ENCODE assay signal across 9 mouse cellular contexts in the genomic region with DNA sequence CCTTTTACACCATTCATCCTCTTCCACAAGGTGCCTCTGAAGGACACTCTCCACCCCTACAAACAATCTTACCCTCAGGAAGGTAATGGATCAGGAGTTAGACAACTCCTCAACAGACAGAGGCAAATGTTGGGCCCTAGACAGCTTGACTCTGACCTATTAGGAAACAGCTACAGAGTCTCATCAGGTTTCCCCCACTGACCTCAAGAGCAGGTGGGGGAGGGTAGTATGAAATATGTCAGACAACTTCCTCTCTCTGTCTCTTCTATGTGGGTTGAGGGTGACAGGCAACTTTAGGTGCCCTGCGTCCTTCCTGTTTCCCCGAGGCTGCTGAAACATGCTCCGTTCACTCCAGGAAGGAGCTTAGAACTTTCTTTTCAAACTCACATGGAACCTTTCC.
DNase-seq lines count a peak whose midpoint lies in the region; ATAC-seq and TF ChIP-seq lines count a peak whose summit lies in the region.
"Had no signal": no experiment of that assay in that cellular context is flagged by ENCODE, and none has a peak within 500 bp of the region (broad histone marks: within the 10 kb centered on the region; RNA-seq: fewer than 3 reads in every experiment).

No protein-coding gene starts in this region.

- DNase-seq in lung, embryonic 14.5 days, result no peak
- no peak for DNase-seq in lung, adult 2 months
- DNase-seq in natural killer cell, adult 2 months (ENCODE audit: low spot score in 2 of 2), result peak; percentile 72 to 75
- no peak for DNase-seq in embryo, embryonic 10.5 days (ENCODE audit: low spot score)
- DNase-seq in layer of hippocampus, postnatal 25 days (ENCODE audit: extremely low spot score in 1 of 2, low spot score in 1 of 2), result no peak
- no peak for DNase-seq in gastrocnemius, postnatal 25 days
- DNase-seq: kidney, adult 2 months had no signal

- H3K36me3 ChIP-seq in lung, embryonic 14.5 days (ENCODE audit: insufficient read depth), result no peaks in the 10 kb centered on the region
- H3K36me3 ChIP-seq: neural tube, embryonic 13.5 days had no signal

- ATAC-seq in lung, embryonic 14.5 days (ENCODE audit: insufficient read depth), result 0 out of 2 replicates have a peak, but pooled peaks have one; percentile 7
- peak; percentile 92 to 94 for ATAC-seq in hematopoietic stem cell, adult 5-6 weeks (replicated peaks in 1 of 2; ENCODE audit: insufficient read depth in 1 of 2, low FRiP score in 2 of 2, low TSS enrichment in 1 of 2, low read depth in 1 of 2, poor library complexity in 2 of 2, severe bottlenecking in 2 of 2)

- no peaks in the 10 kb centered on the region for H3K9me3 ChIP-seq in lung, embryonic 14.5 days (ENCODE audit: low read depth, low read length)
- H3K9me3 ChIP-seq: neural tube, embryonic 13.5 days had no signal

- 58% methylated on average over 3 of the region's 3 CpGs for WGBS in lung, embryonic 14.5 days
- WGBS in lung, adult 2 months, result 37% methylated on average over 3 of the region's 3 CpGs

- H3K4me3 ChIP-seq in lung, embryonic 14.5 days (ENCODE audit: low read depth, low read length), result no peak overlapping the region
- no peak overlapping the region for H3K4me3 ChIP-seq in lung, adult 2 months (replicated peaks; ENCODE audit: extremely low read depth, low read depth, low read length)
- H3K4me3 ChIP-seq: neural tube, embryonic 13.5 days had no signal

- H3K27me3 ChIP-seq in lung, embryonic 14.5 days (ENCODE audit: insufficient read depth, low read length), result no peaks in the 10 kb centered on the region
- H3K27me3 ChIP-seq: neural tube, embryonic 13.5 days had no signal

- no peak overlapping the region for H3K4me2 ChIP-seq in lung, embryonic 14.5 days
- H3K4me2 ChIP-seq: neural tube, embryonic 13.5 days had no signal

- no peak for TF ChIP-seq CTCF in lung, embryonic 14.5 days (IDR thresholded peaks at IDR 0.05; ENCODE audit: low read depth)
- TF ChIP-seq CTCF in lung, adult 2 months (IDR thresholded peaks at IDR 0.05; ENCODE audit: insufficient read depth, low read length), result no peak

- H3K27ac ChIP-seq in lung, embryonic 14.5 days (ENCODE audit: low read depth), result peak overlapping the region; percentile 87
- H3K27ac ChIP-seq: neural tube, embryonic 13.5 days had no signal

- no peak for TF ChIP-seq POLR2A in lung, adult 2 months (IDR thresholded peaks at IDR 0.05; ENCODE audit: borderline replicate concordance, extremely low read depth, low read depth, low read length)

- H3K9ac ChIP-seq in lung, embryonic 14.5 days, result no peak overlapping the region
- H3K9ac ChIP-seq: neural tube, embryonic 13.5 days had no signal

- H3K4me1 ChIP-seq in lung, embryonic 14.5 days (ENCODE audit: insufficient read depth), result peaks cover 15% of the 10 kb centered on the region
- H3K4me1 ChIP-seq in lung, adult 2 months (ENCODE audit: control insufficient read depth, insufficient read depth, low read length), result peaks cover 4% of the 10 kb centered on the region; the same call in 1 of the 2 replicates
- H3K4me1 ChIP-seq: neural tube, embryonic 13.5 days had no signal

Comparison
In these comparisons a context has a peak if more than half of its experiments do, and no peak if none do; other contexts are left out.
1. DNase-seq: peak in natural killer cell, adult 2 months (2 of 2); none in lung, embryonic 14.5 days (single experiment), lung, adult 2 months (single experiment), embryo, embryonic 10.5 days (single experiment), layer of hippocampus, postnatal 25 days (0 of 2) and gastrocnemius, postnatal 25 days (single experiment).